Mouse (Mus musculus) heart, postnatal 4 days (tissue): ENCODE results near the gene Kcnk10. TPM values are rescaled to one million over a fixed set of nuclear protein-coding genes. Genes with fewer than 3 reads are reported as not detected.

Experiments used
- DNase-seq: peaks from one replicate; pipeline ENCODE4 v3.0.0; 2021
- total RNA-seq, 2 experiments: library from RNA; stranded (reverse); gene quantifications; 2 replicates each; pipeline ENCODE4 v1.2.3; 2021

Gene Kcnk10
- total RNA-seq, 2 experiments from 2014 or later = not detected

DNA sequence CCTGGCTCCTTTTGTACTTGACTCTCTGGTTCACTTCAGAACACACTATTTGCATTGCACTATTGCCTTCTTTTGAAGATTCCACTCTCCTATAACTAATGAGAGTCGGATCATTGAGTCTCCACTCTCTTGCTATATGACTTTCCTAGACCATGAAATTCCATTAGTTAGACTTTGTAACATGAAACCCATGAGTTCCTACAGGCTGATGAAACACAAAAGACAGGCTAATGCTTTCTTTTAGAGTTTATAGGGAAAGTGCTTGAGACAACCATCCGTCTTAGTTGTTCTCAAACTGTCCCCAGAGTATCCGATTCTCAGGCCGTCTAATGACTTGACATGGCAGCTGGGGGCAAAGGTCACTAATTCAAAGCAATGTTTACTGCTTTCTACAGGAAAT is 172.0 kb downstream of the Kcnk10 start:
- no peak for DNase-seq

DNA sequence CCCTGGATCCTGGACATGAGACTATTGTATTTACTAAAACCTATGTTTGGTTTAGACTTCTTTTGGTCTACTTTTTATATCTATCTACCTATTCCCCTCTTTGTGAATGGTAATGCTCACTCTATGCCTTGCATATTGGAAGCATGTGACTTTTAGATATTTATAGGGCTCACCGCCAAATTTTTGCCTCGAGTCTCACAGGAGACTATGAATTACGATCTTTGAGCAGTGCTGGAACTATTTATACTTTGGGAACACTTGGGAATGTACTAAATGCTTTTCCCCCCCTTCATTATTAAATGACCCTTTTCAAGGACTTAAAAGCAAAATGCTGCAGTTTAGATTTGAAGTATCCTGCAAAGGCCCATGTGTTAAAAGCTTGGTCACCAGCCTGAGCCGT is 181.5 kb downstream of the Kcnk10 start:
- no peak for DNase-seq

GRCm38 (mm10) chr12:98394115-98394514 is 184.0 kb downstream of the Kcnk10 start:
- no peak for DNase-seq

DNA sequence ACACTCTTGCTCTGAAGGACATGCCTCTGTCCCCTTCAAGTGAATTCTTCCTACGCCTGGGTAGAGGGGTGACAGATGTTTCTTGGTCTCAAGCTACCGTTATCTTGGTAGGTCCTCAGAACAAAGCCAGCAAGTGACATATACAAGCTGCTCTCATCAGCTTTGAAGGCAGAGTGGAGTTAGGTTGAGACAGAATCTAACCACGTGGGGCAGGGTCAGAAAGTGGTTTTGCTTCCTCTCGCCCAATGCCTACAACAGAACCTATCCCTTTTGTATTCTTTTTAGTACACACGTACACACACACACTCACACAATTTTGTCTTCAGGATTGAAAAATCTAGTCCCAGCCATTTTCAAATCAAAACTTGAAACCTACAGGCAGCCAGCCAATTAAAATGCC is 186.8 kb downstream of the Kcnk10 start:
- no peak for DNase-seq

GRCm38 (mm10) chr12:98389618-98390017 is 188.5 kb downstream of the Kcnk10 start:
- no peak for DNase-seq

Other genes with a start within 250 kb of the Kcnk10 start
- gene Spata7, start 49.8 kb upstream of the Kcnk10 start, total RNA-seq = 10 to 100 TPM in 1 of 2 experiments, 1 to 10 TPM in 1; 9.8 to 10.6 TPM
- gene Ptpn21, start 159.1 kb upstream of the Kcnk10 start, total RNA-seq = 10 to 100 TPM; 31.1 to 35.9 TPM
- 10 to 100 TPM; 83.9 to 87.2 TPM for gene Zc3h14, start 168.7 kb upstream of the Kcnk10 start, total RNA-seq